Mouse (Mus musculus) limb, embryonic 15.5 days (tissue): ENCODE data around the gene Sec1. TPM values are rescaled to one million over a fixed set of nuclear protein-coding genes. Genes with fewer than 3 reads are reported as not detected.

Source experiments
- ATAC-seq: fragments of 200-750 bp; cut with Nextera tagmentation; 2 replicates; pipeline ENCODE4 v1.8.0; 2017; ENCODE audit warnings: low read depth, moderate TSS enrichment; ENCODE audit not compliant: insufficient number of reproducible peaks, low FRiP score, low TSS enrichment
- H3K27ac ChIP-seq: fragments of 300-500 bp; sonication (generic); 2 replicates; pipeline ENCODE4 v1.5.1; 2015; ENCODE audit warnings: moderate library complexity, mild to moderate bottlenecking, inconsistent platforms
- H3K27me3 ChIP-seq: fragments of 300-500 bp; sonication (generic); 2 replicates; pipeline ENCODE4 v1.6.1; 2015; ENCODE audit warnings: inconsistent platforms
- H3K36me3 ChIP-seq: fragments of 300-500 bp; sonication (generic); 2 replicates; pipeline ENCODE4 v1.6.1; 2015; ENCODE audit warnings: inconsistent platforms
- H3K4me1 ChIP-seq: fragments of 300-500 bp; sonication (generic); 2 replicates; pipeline ENCODE4 v1.6.1; 2015; ENCODE audit warnings: inconsistent platforms
- H3K4me2 ChIP-seq: fragments of 300-500 bp; sonication (generic); 2 replicates; pipeline ENCODE4 v1.6.1; 2015; ENCODE audit warnings: mild to moderate bottlenecking, inconsistent platforms
- H3K4me3 ChIP-seq: fragments of 300-500 bp; sonication (generic); 2 replicates; pipeline ENCODE4 v1.5.1; 2015; ENCODE audit warnings: mild to moderate bottlenecking, inconsistent platforms
- H3K9ac ChIP-seq: fragments of 300-500 bp; sonication (generic); 2 replicates; pipeline ENCODE4 v1.6.1; 2015; ENCODE audit warnings: inconsistent platforms
- H3K9me3 ChIP-seq: fragments of 300-500 bp; sonication (generic); 2 replicates; pipeline ENCODE4 v1.6.1; 2016; ENCODE audit warnings: inconsistent platforms
- WGBS: fragments of 180-500 bp; shearing (Covaris S2); methylation state at CpG from one replicate; pipeline ENCODE4 v1.1.7; 2015; 5-methylcytosine and 5-hydroxymethylcytosine counted together
- polyA plus RNA-seq: library from polyadenylated mRNA; unstranded; fragments of >200 nt; fragmentation: Nextera tagmentation; extraction: Ambion mirVana; gene quantifications from 2 replicates; pipeline ENCODE4 v1.2.1, GENCODE M21; 2015

Sec1 gene
- polyA plus RNA-seq, 1 experiment from 2014 or later, result 0.56 TPM

DNA sequence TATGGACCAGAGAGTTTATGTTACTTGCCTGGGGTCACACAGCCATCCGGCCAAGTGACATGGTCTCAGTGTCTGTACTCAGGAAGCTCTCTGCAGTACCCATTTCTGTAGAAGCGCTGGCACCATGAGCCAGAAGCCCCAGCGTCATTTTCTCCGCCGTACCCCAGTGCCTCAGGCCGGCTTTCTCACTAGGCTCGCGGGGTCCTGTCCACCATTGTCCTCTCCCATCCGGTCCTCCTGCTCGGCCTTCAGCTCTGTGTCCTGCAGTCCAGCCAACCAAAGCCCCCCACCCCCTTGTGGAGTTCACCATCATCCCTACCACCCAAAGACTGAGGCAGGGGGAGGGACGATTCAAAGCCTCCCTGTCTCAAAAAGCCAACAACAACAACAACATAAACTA, 7.4 kb upstream of the Sec1 start:
- WGBS, result 87% methylated on average over 11 of the region's 11 CpGs
- peak overlapping the region; percentile 92; the same call in 1 of the 2 replicates for H3K4me2 ChIP-seq
- peaks cover 46% of the 10 kb centered on the region for H3K4me1 ChIP-seq
- no peak overlapping the region for H3K9ac ChIP-seq
- H3K4me3 ChIP-seq, result 0 out of 2 replicates have a peak overlapping the region, but pooled peaks have one; percentile 47
- no peaks in the 10 kb centered on the region for H3K36me3 ChIP-seq
- H3K27ac ChIP-seq, result no peak overlapping the region
- no peak for ATAC-seq
- peaks cover 24% of the 10 kb centered on the region for H3K27me3 ChIP-seq
- H3K9me3 ChIP-seq, result no peaks in the 10 kb centered on the region

GRCm38 (mm10) chr7:45701072-45701471, 6.9 kb upstream of the Sec1 start:
- peak overlapping the region; percentile 47 for H3K4me3 ChIP-seq
- H3K27ac ChIP-seq, result peak overlapping the region; percentile 70

GRCm38 (mm10) chr7:45700301-45701015, 6.3 kb upstream of the Sec1 start:
- ATAC-seq, result no peak
- H3K36me3 ChIP-seq, result no peaks in the 10 kb centered on the region

More at GRCm38 (mm10) chr7:45701072-45701471, 6.9 kb upstream of the Sec1 start:
- Histone ChIP-seq H3K4me1 (peaks cover 41% of the 10 kb centered on the region), H3K36me3 (no peaks in the 10 kb centered on the region), H3K4me2 (peak overlapping the region; percentile 92), H3K27me3 (peaks cover 24% of the 10 kb centered on the region), H3K9me3 (no peaks in the 10 kb centered on the region), H3K9ac (peak overlapping the region; percentile 14; the same call in 1 of the 2 replicates)
- ATAC-seq, result no peak
- WGBS, result 24% methylated on average over 11 of the region's 11 CpGs

GRCm38 (mm10) chr7:45699523-45700141, 5.4 kb upstream of the Sec1 start, which contains the start of gene Car11:
Gene Car11 (plus strand): TSS chr7:45699843.
- Histone ChIP-seq H3K4me3 (peak within 1 kb of the TSS; percentile 47), H3K9me3 (no peaks in the 10 kb centered on the region), H3K27me3 (peaks cover 24% of the 10 kb centered on the region), H3K9ac (peak within 1 kb of the TSS; percentile 54), H3K27ac (no peak within 1 kb of the TSS), H3K4me2 (peak within 1 kb of the TSS; percentile 92), H3K36me3 (no peaks in the 10 kb centered on the region), H3K4me1 (peaks cover 35% of the 10 kb centered on the region)
- no peak for ATAC-seq
- 1% methylated on average over 36 of the region's 36 CpGs for WGBS

More at GRCm38 (mm10) chr7:45700301-45701015, 6.3 kb upstream of the Sec1 start:
- H3K27me3 ChIP-seq, result peaks cover 24% of the 10 kb centered on the region
- no peaks in the 10 kb centered on the region for H3K9me3 ChIP-seq
- 1% methylated on average over 20 of the region's 20 CpGs for WGBS
- H3K4me3 ChIP-seq, result peak overlapping the region; percentile 47
- H3K9ac ChIP-seq, result peak overlapping the region; percentile 54
- H3K4me1 ChIP-seq, result peaks cover 35% of the 10 kb centered on the region
- H3K27ac ChIP-seq, result no peak overlapping the region; the same call in 1 of the 2 replicates
- peak overlapping the region; percentile 92 for H3K4me2 ChIP-seq

- WGBS, result 70% methylated on average over 7 of the region's 7 CpGs
- Histone ChIP-seq H3K9ac (no peak overlapping the region), H3K27ac (no peak overlapping the region), H3K4me2 (no peak overlapping the region), H3K4me1 (peaks cover 25% of the 10 kb centered on the region), H3K9me3 (no peaks in the 10 kb centered on the region), H3K27me3 (peaks cover 24% of the 10 kb centered on the region), H3K4me3 (no peak overlapping the region), H3K36me3 (no peaks in the 10 kb centered on the region)
- ATAC-seq, result no peak
Measured at GRCm38 (mm10) chr7:45697894-45698293, 3.7 kb upstream of the Sec1 start.

- H3K27me3 ChIP-seq, result peaks cover 18% of the 10 kb centered on the region
- H3K4me3 ChIP-seq, result no peak overlapping the region
- no peaks in the 10 kb centered on the region for H3K36me3 ChIP-seq
- H3K4me1 ChIP-seq, result peaks cover 11% of the 10 kb centered on the region
- no peak for ATAC-seq
- 6% methylated on average over 6 of the region's 6 CpGs for WGBS
- H3K9me3 ChIP-seq, result no peaks in the 10 kb centered on the region
- H3K27ac ChIP-seq, result peak overlapping the region; percentile 38; the same call in 1 of the 2 replicates
- no peak overlapping the region for H3K9ac ChIP-seq
- no peak overlapping the region for H3K4me2 ChIP-seq
Measured at GRCm38 (mm10) chr7:45695098-45695497, 896 bp upstream of the Sec1 start.

DNA sequence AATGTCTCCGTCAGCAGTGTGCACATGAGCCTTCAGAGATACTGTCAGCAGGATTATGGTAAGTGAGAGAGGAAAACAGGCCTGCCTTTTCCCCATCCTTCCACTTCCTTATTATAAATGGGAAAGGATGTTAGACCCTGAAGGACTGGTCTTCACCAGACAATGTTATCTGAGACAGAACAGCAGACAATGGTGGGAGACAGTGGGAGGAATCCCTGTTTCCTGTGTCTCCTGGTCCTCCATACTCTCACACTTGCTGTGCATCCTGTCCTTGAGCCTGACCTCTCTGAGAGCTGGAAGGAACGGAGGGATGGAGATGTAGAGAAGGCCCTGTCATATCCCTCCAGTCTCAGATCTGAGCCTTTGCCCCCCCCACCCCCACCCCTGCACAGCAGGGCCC, 1.8 kb downstream of the Sec1 start:
- Histone ChIP-seq H3K4me1 (peaks cover 2% of the 10 kb centered on the region; the same call in 1 of the 2 replicates), H3K36me3 (no peaks in the 10 kb centered on the region), H3K4me2 (no peak overlapping the region), H3K4me3 (no peak overlapping the region), H3K9ac (no peak overlapping the region), H3K9me3 (no peaks in the 10 kb centered on the region), H3K27me3 (no peaks in the 10 kb centered on the region), H3K27ac (no peak overlapping the region)
- ATAC-seq, result no peak
- 81% methylated on average over 2 of the region's 2 CpGs for WGBS

GRCm38 (mm10) chr7:45689800-45690199, 4.4 kb downstream of the Sec1 start:
- Histone ChIP-seq H3K4me3 (no peak overlapping the region), H3K36me3 (no peaks in the 10 kb centered on the region), H3K9ac (no peak overlapping the region), H3K4me1 (peaks cover 19% of the 10 kb centered on the region), H3K27me3 (no peaks in the 10 kb centered on the region), H3K4me2 (no peak overlapping the region), H3K27ac (no peak overlapping the region), H3K9me3 (no peaks in the 10 kb centered on the region)
- 78% methylated on average over 11 of the region's 11 CpGs for WGBS
- ATAC-seq, result no peak

DNA sequence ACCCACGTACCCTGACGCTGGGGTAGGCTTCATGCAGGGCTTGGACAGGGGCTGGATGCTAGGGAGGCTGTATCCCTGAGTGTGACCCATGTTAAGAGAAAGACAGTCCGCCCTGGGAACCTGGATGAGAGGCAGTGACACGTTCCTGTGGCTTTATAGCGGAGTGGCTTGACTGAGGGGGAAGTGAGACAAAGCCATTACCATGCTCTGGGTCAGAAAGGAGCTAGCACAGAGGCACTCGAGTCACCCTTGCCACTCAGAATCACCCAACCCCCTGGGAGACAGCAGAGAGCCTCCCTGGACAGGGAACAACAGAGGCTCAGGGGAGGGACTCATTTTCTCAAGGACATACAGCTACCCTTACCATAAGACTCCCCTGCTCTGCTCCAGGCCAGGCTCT, 5.1 kb downstream of the Sec1 start:
- no peak overlapping the region for H3K27ac ChIP-seq
- WGBS, result 55% methylated on average over 6 of the region's 6 CpGs
- H3K9me3 ChIP-seq, result no peaks in the 10 kb centered on the region
- H3K36me3 ChIP-seq, result no peaks in the 10 kb centered on the region
- peaks cover 21% of the 10 kb centered on the region for H3K4me1 ChIP-seq
- ATAC-seq, result no peak
- H3K4me3 ChIP-seq, result no peak overlapping the region
- no peak overlapping the region for H3K4me2 ChIP-seq
- no peaks in the 10 kb centered on the region for H3K27me3 ChIP-seq
- H3K9ac ChIP-seq, result no peak overlapping the region

DNA sequence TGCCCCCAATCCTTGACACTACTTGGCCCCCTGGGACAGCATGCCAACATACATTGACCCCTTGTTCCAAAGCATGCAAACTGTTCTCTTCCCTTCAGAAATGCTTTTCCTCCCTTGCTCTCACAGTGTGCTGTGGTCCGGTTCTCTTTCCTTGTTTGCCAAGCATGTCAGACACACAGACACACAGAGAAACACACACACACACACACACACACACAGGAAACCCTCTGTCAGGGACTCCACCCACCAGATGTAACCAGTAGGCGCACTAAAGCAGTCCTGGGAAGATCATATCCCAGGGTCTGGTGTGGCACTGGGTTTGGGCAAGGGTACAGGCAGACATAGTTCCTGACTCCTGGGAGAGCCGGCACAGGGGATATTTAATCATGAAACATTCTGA, 7.4 kb downstream of the Sec1 start:
- ATAC-seq, result no peak
- Histone ChIP-seq H3K36me3 (no peaks in the 10 kb centered on the region), H3K27ac (no peak overlapping the region), H3K9ac (no peak overlapping the region), H3K4me2 (no peak overlapping the region), H3K4me3 (no peak overlapping the region), H3K9me3 (no peaks in the 10 kb centered on the region), H3K4me1 (peaks cover 26% of the 10 kb centered on the region), H3K27me3 (no peaks in the 10 kb centered on the region)
- 74% methylated on average over 3 of the region's 3 CpGs for WGBS

DNA sequence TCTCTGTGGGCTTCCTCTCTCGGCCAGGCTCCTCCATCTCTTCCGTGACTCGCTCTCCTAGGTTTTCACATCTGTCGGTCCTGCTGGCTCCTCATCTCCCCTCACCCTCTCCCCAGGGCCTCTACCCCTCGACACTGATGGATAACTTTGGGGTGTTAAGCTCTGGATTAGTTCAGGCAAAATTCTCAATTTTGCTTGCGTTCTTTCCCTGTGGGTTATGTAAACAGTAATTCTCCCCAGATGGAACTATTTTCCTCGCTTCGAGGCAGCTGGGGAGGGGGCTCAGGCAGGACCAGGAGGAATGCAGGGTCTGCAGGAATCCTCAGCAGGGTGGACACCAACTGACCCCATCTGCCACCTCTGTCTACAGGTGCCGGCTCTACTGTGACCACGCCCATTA, 8.4 kb downstream of the Sec1 start:
- ATAC-seq, result no peak
- H3K9ac ChIP-seq, result no peak overlapping the region
- H3K36me3 ChIP-seq, result no peaks in the 10 kb centered on the region
- H3K27me3 ChIP-seq, result no peaks in the 10 kb centered on the region
- H3K27ac ChIP-seq, result no peak overlapping the region
- no peak overlapping the region for H3K4me2 ChIP-seq
- H3K9me3 ChIP-seq, result no peaks in the 10 kb centered on the region
- H3K4me1 ChIP-seq, result peaks cover 26% of the 10 kb centered on the region
- 30% methylated on average over 10 of the region's 10 CpGs for WGBS
- H3K4me3 ChIP-seq, result no peak overlapping the region

DNA sequence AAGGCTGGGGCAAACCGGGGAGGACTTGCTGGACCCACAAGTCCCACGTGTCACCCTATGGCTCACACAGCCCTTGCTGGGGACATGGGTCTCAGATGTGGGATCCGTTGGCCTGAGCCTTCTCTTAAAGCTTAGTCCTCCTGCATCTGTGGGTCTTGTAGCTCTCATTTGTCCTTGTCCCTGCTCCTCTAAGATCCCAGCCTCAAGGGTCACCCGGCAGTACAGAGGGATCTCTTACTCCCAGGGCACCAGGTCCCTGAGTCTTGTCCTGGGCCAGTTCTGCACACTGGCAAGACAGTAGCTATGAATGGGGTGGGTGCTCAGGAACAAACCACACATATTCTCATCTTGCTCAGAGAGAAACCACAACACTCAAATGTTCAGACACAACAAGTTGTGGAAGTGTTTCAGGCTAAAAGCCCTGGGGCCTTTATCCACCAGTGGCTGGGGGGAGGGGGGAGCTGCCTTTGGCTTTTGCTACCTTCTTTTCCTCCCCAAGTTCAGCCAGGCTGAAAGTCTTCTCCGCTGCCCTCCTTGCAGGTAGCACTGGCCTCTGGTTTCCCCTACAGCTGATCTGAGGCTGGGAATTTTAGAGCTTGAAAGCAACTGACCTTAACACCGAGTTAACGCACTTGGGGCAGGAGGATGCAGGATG, 10.7 kb downstream of the Sec1 start, which contains the start of gene Ntn5:
Gene Ntn5, plus strand, starts transcription at position 627 of the 655 bp plus-strand sequence.
- no peak within 1 kb of the TSS for H3K9ac ChIP-seq
- H3K27ac ChIP-seq, result no peak within 1 kb of the TSS
- H3K36me3 ChIP-seq, result no peaks in the 10 kb centered on the region
- H3K4me2 ChIP-seq, result no peak within 1 kb of the TSS
- H3K9me3 ChIP-seq, result no peaks in the 10 kb centered on the region
- H3K4me1 ChIP-seq, result peaks cover 26% of the 10 kb centered on the region
- H3K27me3 ChIP-seq, result no peaks in the 10 kb centered on the region
- H3K4me3 ChIP-seq, result peak within 1 kb of the TSS; percentile 15; the same call in 1 of the 2 replicates
- no peak for ATAC-seq
- 75% methylated on average over 7 of the region's 7 CpGs for WGBS
